Mouse (Mus musculus) hindbrain, embryonic 16.5 days (tissue): Measurements from ENCODE around the gene Nat9. TPM values are rescaled to one million over a fixed set of nuclear protein-coding genes. Genes with fewer than 3 reads are reported as not detected.

Experiments
- ATAC-seq: fragments of 200-750 bp; cut with Nextera tagmentation; 2 replicates; pipeline ENCODE4 v1.8.0; 2017; ENCODE audit warnings: moderate TSS enrichment, moderate library complexity
- H3K27ac ChIP-seq: fragments of 300-500 bp; sonication (generic); 2 replicates; pipeline ENCODE4 v1.5.1; 2014; ENCODE audit warnings: low read depth, mild to moderate bottlenecking, control low read depth, low read length, moderate library complexity
- H3K27me3 ChIP-seq: fragments of 300-500 bp; sonication (generic); replicated peaks from 2 replicates; pipeline ENCODE4 v1.6.1; 2014; ENCODE audit warnings: low read length; ENCODE audit not compliant: control insufficient read depth, insufficient read depth
- H3K36me3 ChIP-seq: fragments of 300-500 bp; sonication (generic); 2 replicates; pipeline ENCODE4 v1.6.1; 2014; ENCODE audit warnings: mild to moderate bottlenecking, low read length, moderate library complexity, mixed read lengths; ENCODE audit not compliant: control insufficient read depth, insufficient read depth
- H3K4me1 ChIP-seq: fragments of 300-500 bp; sonication (generic); 2 replicates; pipeline ENCODE4 v1.6.1; 2014; ENCODE audit warnings: low read depth, low read length; ENCODE audit not compliant: control insufficient read depth, insufficient read depth
- H3K4me2 ChIP-seq: fragments of 300-500 bp; sonication (generic); 2 replicates; pipeline ENCODE4 v1.6.1; 2014; ENCODE audit warnings: mild to moderate bottlenecking, low read length, control low read depth, moderate library complexity
- H3K4me3 ChIP-seq: fragments of 300-500 bp; sonication (generic); 2 replicates; pipeline ENCODE4 v1.5.1; 2014; ENCODE audit warnings: mild to moderate bottlenecking, low read length, control low read depth, moderate library complexity
- H3K9ac ChIP-seq: fragments of 300-500 bp; sonication (generic); 2 replicates; pipeline ENCODE4 v1.6.1; 2014; ENCODE audit warnings: low read depth, mild to moderate bottlenecking, control low read depth, low read length, moderate library complexity
- H3K9me3 ChIP-seq: fragments of 300-500 bp; sonication (generic); 2 replicates; pipeline ENCODE4 v1.6.1; 2014; ENCODE audit warnings: mild to moderate bottlenecking, low read length, moderate library complexity; ENCODE audit not compliant: control insufficient read depth
- WGBS: fragments of 180-500 bp; shearing (Covaris S2); extraction: QIAGEN DNeasy Blood & Tissue Kit; methylation state at CpG from one replicate; pipeline ENCODE4 v1.1.7; 2014; 5-methylcytosine and 5-hydroxymethylcytosine counted together
- polyA plus RNA-seq: library from polyadenylated mRNA; unstranded; fragments of >200 nt; fragmentation: Nextera tagmentation; extraction: Ambion mirVana; gene quantifications from 2 replicates; pipeline ENCODE4 v1.2.1, GENCODE M21; 2015

The Nat9 gene
- polyA plus RNA-seq, 1 experiment from 2014 or later = 24.6 TPM

GRCm38 (mm10) chr11:115138597-115139262 is 48.9 kb downstream of the Nat9 start:
- Histone ChIP-seq H3K36me3 (no peaks in the 10 kb centered on the region), H3K4me3 (no peak overlapping the region), H3K27ac (no peak overlapping the region), H3K9me3 (no peaks in the 10 kb centered on the region), H3K4me1 (no peaks in the 10 kb centered on the region), H3K9ac (no peak overlapping the region), H3K27me3 (no peaks in the 10 kb centered on the region), H3K4me2 (no peak overlapping the region)
- 85% methylated on average over 5 of the region's 5 CpGs for WGBS
- no peak for ATAC-seq

- H3K4me1 ChIP-seq = no peaks in the 10 kb centered on the region
- no peaks in the 10 kb centered on the region for H3K36me3 ChIP-seq
- no peaks in the 10 kb centered on the region for H3K9me3 ChIP-seq
- no peak within 1 kb of the TSS for H3K27ac ChIP-seq
- H3K9ac ChIP-seq = no peak within 1 kb of the TSS
- WGBS = 87% methylated on average over 8 of the region's 8 CpGs
- no peak within 1 kb of the TSS for H3K4me2 ChIP-seq
- ATAC-seq = no peak
- H3K27me3 ChIP-seq = no peaks in the 10 kb centered on the region
- H3K4me3 ChIP-seq = no peak within 1 kb of the TSS
Observed at GRCm38 (mm10) chr11:115133800-115134199, 53.9 kb downstream of the Nat9 start, which contains the start of gene Cd300lf. Cd300lf (minus strand) TSS chr11:115133992.

Other genes starting within 250 kb of the Nat9 start
- gene Cd300c, start 218.7 kb downstream of the Nat9 start, polyA plus RNA-seq = not detected in 2 replicates
- 0.20 TPM in 1 of 2 replicates, not detected in the other for gene Cd300ld, start 197.9 kb downstream of the Nat9 start, polyA plus RNA-seq
- 1.4 TPM in 2 replicates for gene Cd300c2, start 186.0 kb downstream of the Nat9 start, polyA plus RNA-seq
- gene Cd300ld2, start 171.7 kb downstream of the Nat9 start, polyA plus RNA-seq = not detected in 2 replicates
- gene Cd300ld4, start 160.8 kb downstream of the Nat9 start, polyA plus RNA-seq = not detected in 2 replicates
- gene Cd300ld5, start 150.1 kb downstream of the Nat9 start, polyA plus RNA-seq = not detected in 2 replicates
- not detected in 2 replicates for gene Cd300ld3, start 139.4 kb downstream of the Nat9 start, polyA plus RNA-seq
- 0.08 and 0.12 TPM in 2 replicates for gene Cd300e, start 125.7 kb downstream of the Nat9 start, polyA plus RNA-seq
- gene Rab37, start 96.4 kb downstream of the Nat9 start, polyA plus RNA-seq = 0.89 and 1.3 TPM in 2 replicates
- 0.29 and 0.32 TPM in 2 replicates for gene Cd300lf, start 53.9 kb downstream of the Nat9 start, polyA plus RNA-seq
- gene Slc9a3r1, start 24.5 kb downstream of the Nat9 start, polyA plus RNA-seq = 81.5 and 93.4 TPM in 2 replicates
- gene Tmem104, start 372 bp downstream of the Nat9 start, polyA plus RNA-seq = 12.3 and 13.1 TPM in 2 replicates
- gene Grin2c, start 79.4 kb upstream of the Nat9 start, polyA plus RNA-seq = 0.60 and 0.72 TPM in 2 replicates
- 21.2 and 22.5 TPM in 2 replicates for gene Fdxr, start 89.2 kb upstream of the Nat9 start, polyA plus RNA-seq
- 1.4 and 2.0 TPM in 2 replicates for gene Fads6, start 109.8 kb upstream of the Nat9 start, polyA plus RNA-seq
- 0.06 and 0.18 TPM in 2 replicates for gene Otop2, start 119.3 kb upstream of the Nat9 start, polyA plus RNA-seq
- 0.16 and 0.25 TPM in 2 replicates for gene Ush1g, start 134.2 kb upstream of the Nat9 start, polyA plus RNA-seq
- 2.3 and 2.7 TPM in 2 replicates for gene Otop3, start 146.9 kb upstream of the Nat9 start, polyA plus RNA-seq
- 66.9 and 67.8 TPM in 2 replicates for gene Hid1, start 179.9 kb upstream of the Nat9 start, polyA plus RNA-seq
- gene Cdr2l, start 194.1 kb upstream of the Nat9 start, polyA plus RNA-seq = 16.1 and 18.0 TPM in 2 replicates
- 185 and 186 TPM in 2 replicates for gene Mrpl58, start 215.9 kb upstream of the Nat9 start, polyA plus RNA-seq
- gene Atp5h, start 232.1 kb upstream of the Nat9 start, polyA plus RNA-seq = 832 and 923 TPM in 2 replicates
- gene Kctd2, start 232.3 kb upstream of the Nat9 start, polyA plus RNA-seq = 5.7 and 10.2 TPM in 2 replicates